Mouse (Mus musculus): ENCODE data around the gene Scamp2. TPM values are rescaled to one million over a fixed set of nuclear protein-coding genes. Genes with fewer than 3 reads are reported as not detected.
A peak's percentile ranks its signal among the peaks of the same experiment; 100 is the strongest.

The Scamp2 gene
- polyA plus RNA-seq, 1 experiment from 2014 or later, result 53.3 TPM

DNA sequence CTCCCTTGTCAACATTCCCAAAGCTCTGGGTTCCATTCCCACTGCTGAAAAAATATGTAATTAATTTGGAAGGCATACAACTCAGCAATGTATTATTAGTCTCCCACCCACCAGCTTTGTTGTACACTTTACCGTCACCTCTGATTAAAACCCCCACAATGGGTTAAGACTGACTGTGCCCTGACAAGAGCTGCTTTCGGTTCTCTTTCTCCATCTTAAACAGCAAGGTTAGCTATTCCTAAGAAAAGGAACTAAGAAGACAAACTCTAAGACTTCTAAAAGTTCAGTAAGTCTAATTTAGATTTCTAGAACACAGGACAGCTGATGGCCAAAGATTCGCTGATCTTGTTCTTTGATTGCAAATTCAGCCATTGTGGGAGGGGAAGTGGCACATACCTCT is 3.5 kb upstream of the Scamp2 start:
- no peaks in the 10 kb centered on the region for H3K9me3 ChIP-seq (replicated peaks; ENCODE audit: control insufficient read depth, low read length)
- H3K27me3 ChIP-seq (ENCODE audit: control insufficient read depth, insufficient read depth, low read length), result no peaks in the 10 kb centered on the region
- H3K36me3 ChIP-seq (ENCODE audit: control insufficient read depth, insufficient read depth, low read length), result no peaks in the 10 kb centered on the region
- no peak for ATAC-seq (replicated peaks; ENCODE audit: insufficient number of reproducible peaks, low FRiP score, low TSS enrichment)
- H3K4me3 ChIP-seq (ENCODE audit: low read depth, low read length), result no peak overlapping the region
- H3K4me2 ChIP-seq, result no peak overlapping the region
- 72% methylated on average over 3 of the region's 3 CpGs for WGBS (ENCODE audit: insufficient replicate concordance)
- H3K27ac ChIP-seq (ENCODE audit: low read depth, low read length), result no peak overlapping the region
- H3K9ac ChIP-seq (ENCODE audit: low read depth, low read length), result no peak overlapping the region
- peaks cover 13% of the 10 kb centered on the region for H3K4me1 ChIP-seq (ENCODE audit: control insufficient read depth, insufficient read depth, low read length)

DNA sequence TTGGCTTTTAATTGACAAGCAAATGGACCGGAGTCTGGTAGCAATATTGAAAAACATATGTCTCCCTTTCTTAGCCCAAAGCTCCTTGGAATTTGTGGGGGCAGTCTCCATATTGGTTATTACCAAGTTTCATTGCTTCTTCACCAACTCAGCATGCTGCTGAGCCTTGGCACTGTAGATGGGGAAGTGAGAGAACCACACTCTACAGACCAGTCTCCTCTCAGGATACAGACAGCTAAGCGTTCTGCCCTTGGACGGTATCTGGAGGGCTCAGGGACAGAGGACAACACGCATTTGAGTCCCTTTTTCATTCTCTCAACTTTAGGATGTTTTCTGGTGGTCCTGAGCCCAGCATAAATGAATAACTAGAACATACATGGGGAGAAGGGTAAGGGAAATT is 2.1 kb upstream of the Scamp2 start:
- 80% methylated on average over 4 of the region's 4 CpGs for WGBS (ENCODE audit: insufficient replicate concordance)
- Histone ChIP-seq H3K4me2 (no peak overlapping the region), H3K36me3 (ENCODE audit: control insufficient read depth, insufficient read depth, low read length) (no peaks in the 10 kb centered on the region), H3K4me3 (ENCODE audit: low read depth, low read length) (no peak overlapping the region), H3K9me3 (replicated peaks; ENCODE audit: control insufficient read depth, low read length) (no peaks in the 10 kb centered on the region), H3K9ac (ENCODE audit: low read depth, low read length) (no peak overlapping the region), H3K4me1 (ENCODE audit: control insufficient read depth, insufficient read depth, low read length) (peaks cover 25% of the 10 kb centered on the region), H3K27ac (ENCODE audit: low read depth, low read length) (no peak overlapping the region), H3K27me3 (ENCODE audit: control insufficient read depth, insufficient read depth, low read length) (no peaks in the 10 kb centered on the region)
- no peak for ATAC-seq (replicated peaks; ENCODE audit: insufficient number of reproducible peaks, low FRiP score, low TSS enrichment)

DNA sequence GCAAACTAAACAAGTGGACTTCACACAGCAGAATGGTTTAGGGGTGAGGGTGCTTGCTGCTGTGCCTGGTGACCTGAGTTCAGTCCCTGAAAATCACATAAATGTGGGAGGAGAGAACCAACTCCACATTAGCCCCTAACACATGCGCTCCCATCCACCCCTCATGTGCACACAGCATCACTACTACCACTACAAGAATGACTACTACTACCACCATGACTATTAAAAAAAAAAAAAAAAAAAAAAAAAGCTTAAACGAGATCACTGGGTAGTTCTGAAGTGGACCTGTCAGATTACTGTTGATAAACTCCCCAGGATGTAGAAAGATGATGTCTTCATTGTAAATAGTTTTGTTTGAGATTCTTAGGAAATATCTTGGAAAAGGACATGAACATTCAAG is 1.2 kb upstream of the Scamp2 start:
- H3K4me3 ChIP-seq (ENCODE audit: low read depth, low read length), result no peak overlapping the region
- no peaks in the 10 kb centered on the region for H3K36me3 ChIP-seq (ENCODE audit: control insufficient read depth, insufficient read depth, low read length)
- H3K27me3 ChIP-seq (ENCODE audit: control insufficient read depth, insufficient read depth, low read length), result no peaks in the 10 kb centered on the region
- H3K9ac ChIP-seq (ENCODE audit: low read depth, low read length), result no peak overlapping the region
- WGBS (ENCODE audit: insufficient replicate concordance), result 68% methylated on average over 2 of the region's 2 CpGs
- no peaks in the 10 kb centered on the region for H3K9me3 ChIP-seq (replicated peaks; ENCODE audit: control insufficient read depth, low read length)
- no peak overlapping the region for H3K4me2 ChIP-seq
- H3K27ac ChIP-seq (ENCODE audit: low read depth, low read length), result no peak overlapping the region
- ATAC-seq (replicated peaks; ENCODE audit: insufficient number of reproducible peaks, low FRiP score, low TSS enrichment), result no peak
- H3K4me1 ChIP-seq (ENCODE audit: control insufficient read depth, insufficient read depth, low read length), result peaks cover 25% of the 10 kb centered on the region

DNA sequence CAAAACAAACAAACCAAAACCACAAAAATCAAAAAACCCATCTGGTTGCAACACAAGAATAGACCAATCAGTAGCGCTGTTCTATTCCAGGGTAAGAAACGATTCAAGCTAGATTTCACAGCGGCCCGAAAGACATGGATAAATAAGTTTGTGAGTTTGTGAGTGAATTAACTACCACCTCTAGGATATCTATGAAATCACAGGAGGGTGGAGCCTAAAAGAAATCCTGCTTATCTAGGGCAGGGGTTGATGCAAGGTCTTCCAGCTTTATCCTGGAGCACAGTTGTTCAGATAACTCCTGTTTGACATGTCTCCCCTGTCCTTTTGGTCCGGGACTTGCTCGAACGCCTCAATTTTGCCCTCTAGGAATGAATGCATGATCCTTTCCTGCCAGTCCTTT is 480 bp upstream of the Scamp2 start:
- Histone ChIP-seq H3K9me3 (replicated peaks; ENCODE audit: control insufficient read depth, low read length) (no peaks in the 10 kb centered on the region), H3K27ac (ENCODE audit: low read depth, low read length) (no peak overlapping the region), H3K36me3 (ENCODE audit: control insufficient read depth, insufficient read depth, low read length) (no peaks in the 10 kb centered on the region), H3K4me2 (peak overlapping the region; percentile 89), H3K4me1 (ENCODE audit: control insufficient read depth, insufficient read depth, low read length) (peaks cover 25% of the 10 kb centered on the region), H3K4me3 (ENCODE audit: low read depth, low read length) (peak overlapping the region; percentile 79), H3K9ac (ENCODE audit: low read depth, low read length) (peak overlapping the region; percentile 85), H3K27me3 (ENCODE audit: control insufficient read depth, insufficient read depth, low read length) (no peaks in the 10 kb centered on the region)
- no peak for ATAC-seq (replicated peaks; ENCODE audit: insufficient number of reproducible peaks, low FRiP score, low TSS enrichment)
- 27% methylated on average over 7 of the region's 7 CpGs for WGBS (ENCODE audit: insufficient replicate concordance)

DNA sequence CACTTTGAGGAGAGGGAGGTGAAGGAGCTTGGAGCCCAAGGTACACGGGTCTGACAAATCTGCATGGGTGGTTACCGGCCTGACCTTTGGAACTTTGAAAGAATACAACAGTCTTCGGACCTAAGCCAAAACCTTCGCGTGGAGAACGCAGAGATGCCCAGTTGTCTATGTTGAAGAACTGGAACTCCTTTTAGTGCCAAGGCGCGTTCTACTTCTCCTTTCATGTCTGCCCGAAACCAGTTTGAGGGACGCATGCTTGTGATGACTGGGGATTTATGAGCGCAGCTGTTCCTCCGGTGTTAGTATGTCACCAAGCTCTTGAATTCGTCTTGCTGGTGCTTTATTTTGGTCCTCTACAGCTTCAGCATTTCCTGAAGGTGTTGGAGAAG is 962 bp downstream of the Scamp2 start:
- no peak overlapping the region for H3K27ac ChIP-seq (ENCODE audit: low read depth, low read length)

DNA sequence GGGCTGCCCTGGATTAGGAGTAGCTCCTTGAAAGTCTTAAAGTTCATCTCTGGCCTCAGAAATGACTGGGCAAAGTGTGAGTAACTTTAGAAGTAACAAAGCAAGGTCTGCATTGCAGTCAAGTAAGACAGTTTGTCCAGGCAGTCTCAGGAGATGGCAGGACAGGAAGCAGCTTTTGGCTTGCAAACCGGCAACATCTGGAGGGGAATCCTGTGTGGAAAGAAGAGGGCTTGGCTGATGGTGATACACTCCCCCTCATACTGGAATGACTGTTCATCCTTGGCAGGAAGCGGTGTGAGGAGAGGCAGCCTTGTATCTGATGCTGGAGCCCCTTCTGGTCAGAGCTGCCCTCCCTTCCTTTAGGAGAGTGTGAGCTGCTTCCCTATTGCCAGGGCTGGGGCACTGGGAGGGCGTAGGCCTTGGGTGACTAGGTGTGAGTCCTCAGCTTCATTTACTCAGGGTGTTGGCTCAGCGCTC is 2.2 kb downstream of the Scamp2 start:
- Histone ChIP-seq H3K36me3 (ENCODE audit: control insufficient read depth, insufficient read depth, low read length) (no peaks in the 10 kb centered on the region), H3K27me3 (ENCODE audit: control insufficient read depth, insufficient read depth, low read length) (no peaks in the 10 kb centered on the region), H3K9ac (ENCODE audit: low read depth, low read length) (peak overlapping the region; percentile 52; the same call in 1 of the 2 replicates), H3K4me3 (ENCODE audit: low read depth, low read length) (no peak overlapping the region), H3K9me3 (replicated peaks; ENCODE audit: control insufficient read depth, low read length) (no peaks in the 10 kb centered on the region), H3K4me1 (ENCODE audit: control insufficient read depth, insufficient read depth, low read length) (peaks cover 26% of the 10 kb centered on the region), H3K4me2 (no peak overlapping the region; the same call in 1 of the 2 replicates), H3K27ac (ENCODE audit: low read depth, low read length) (0 out of 2 replicates have a peak overlapping the region, but pooled peaks have one; percentile 11)
- no peak for ATAC-seq (replicated peaks; ENCODE audit: insufficient number of reproducible peaks, low FRiP score, low TSS enrichment)
- 64% methylated on average over 4 of the region's 4 CpGs for WGBS (ENCODE audit: insufficient replicate concordance)

More for the DNA sequence above, 962 bp downstream of the Scamp2 start:
- Histone ChIP-seq H3K9me3 (replicated peaks; ENCODE audit: control insufficient read depth, low read length) (no peaks in the 10 kb centered on the region), H3K36me3 (ENCODE audit: control insufficient read depth, insufficient read depth, low read length) (no peaks in the 10 kb centered on the region), H3K9ac (ENCODE audit: low read depth, low read length) (no peak overlapping the region), H3K4me3 (ENCODE audit: low read depth, low read length) (peak overlapping the region; percentile 79), H3K4me1 (ENCODE audit: control insufficient read depth, insufficient read depth, low read length) (peaks cover 25% of the 10 kb centered on the region), H3K4me2 (peak overlapping the region; percentile 89), H3K27me3 (ENCODE audit: control insufficient read depth, insufficient read depth, low read length) (no peaks in the 10 kb centered on the region)
- no peak for ATAC-seq (replicated peaks; ENCODE audit: insufficient number of reproducible peaks, low FRiP score, low TSS enrichment)
- 78% methylated on average over 13 of the region's 13 CpGs for WGBS (ENCODE audit: insufficient replicate concordance)

DNA sequence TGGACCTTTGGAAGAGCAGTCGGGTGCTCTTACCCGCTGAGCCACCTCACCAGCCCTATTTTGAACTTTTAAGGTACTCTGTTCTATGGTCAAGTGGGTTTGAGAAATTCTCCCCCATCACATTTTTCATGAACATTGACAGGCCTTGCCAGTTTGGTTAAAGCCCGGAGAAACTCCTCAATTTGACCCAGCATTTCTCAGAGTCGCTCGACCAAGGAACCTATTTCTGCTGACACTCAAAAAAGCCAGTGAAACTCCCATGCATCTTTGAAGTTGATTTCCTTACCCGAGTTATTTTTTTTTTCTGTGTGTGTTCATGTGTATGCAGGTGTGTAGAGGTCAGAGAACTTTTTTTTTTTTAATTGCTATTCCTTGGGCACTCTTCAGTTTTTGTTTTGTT is 3.9 kb downstream of the Scamp2 start:
- no peak for ATAC-seq (replicated peaks; ENCODE audit: insufficient number of reproducible peaks, low FRiP score, low TSS enrichment)
- peaks cover 28% of the 10 kb centered on the region for H3K4me1 ChIP-seq (ENCODE audit: control insufficient read depth, insufficient read depth, low read length)
- WGBS (ENCODE audit: insufficient replicate concordance), result 85% methylated on average over 6 of the region's 6 CpGs
- H3K4me3 ChIP-seq (ENCODE audit: low read depth, low read length), result no peak overlapping the region
- H3K27ac ChIP-seq (ENCODE audit: low read depth, low read length), result no peak overlapping the region
- no peaks in the 10 kb centered on the region; the same call in 1 of the 2 replicates for H3K36me3 ChIP-seq (ENCODE audit: control insufficient read depth, insufficient read depth, low read length)
- no peaks in the 10 kb centered on the region for H3K27me3 ChIP-seq (ENCODE audit: control insufficient read depth, insufficient read depth, low read length)
- no peak overlapping the region for H3K9ac ChIP-seq (ENCODE audit: low read depth, low read length)
- no peaks in the 10 kb centered on the region for H3K9me3 ChIP-seq (replicated peaks; ENCODE audit: control insufficient read depth, low read length)
- no peak overlapping the region for H3K4me2 ChIP-seq

DNA sequence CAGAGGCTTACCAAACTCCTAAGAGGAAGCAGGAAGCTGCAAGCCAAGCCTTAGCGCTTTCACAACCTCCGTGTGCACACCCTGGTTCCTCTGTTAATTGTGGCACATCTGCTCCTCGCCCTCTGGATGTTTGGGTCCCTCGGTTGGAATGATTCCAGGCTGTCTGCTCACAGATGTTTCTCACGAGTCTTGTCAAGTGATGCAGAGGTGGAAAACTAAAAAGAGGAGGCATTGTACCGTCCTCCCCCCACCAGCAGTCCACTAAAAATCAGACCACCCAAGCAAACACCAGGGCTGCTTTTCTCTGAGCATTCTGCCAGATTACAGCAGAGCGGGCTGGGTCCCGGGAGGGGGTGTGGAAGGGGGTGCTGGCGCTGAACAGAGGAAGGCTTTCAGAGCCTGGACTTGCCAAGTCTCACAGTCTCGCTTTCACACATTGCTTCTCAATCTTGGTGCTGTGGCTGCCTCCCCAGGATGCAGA is 5.0 kb downstream of the Scamp2 start:
- no peaks in the 10 kb centered on the region for H3K27me3 ChIP-seq (ENCODE audit: control insufficient read depth, insufficient read depth, low read length)
- no peak overlapping the region for H3K4me3 ChIP-seq (ENCODE audit: low read depth, low read length)
- WGBS (ENCODE audit: insufficient replicate concordance), result 45% methylated on average over 10 of the region's 10 CpGs
- no peak for ATAC-seq (replicated peaks; ENCODE audit: insufficient number of reproducible peaks, low FRiP score, low TSS enrichment)
- peaks cover 24% of the 10 kb centered on the region for H3K4me1 ChIP-seq (ENCODE audit: control insufficient read depth, insufficient read depth, low read length)
- H3K4me2 ChIP-seq, result no peak overlapping the region
- H3K9me3 ChIP-seq (replicated peaks; ENCODE audit: control insufficient read depth, low read length), result no peaks in the 10 kb centered on the region
- H3K27ac ChIP-seq (ENCODE audit: low read depth, low read length), result 0 out of 2 replicates have a peak overlapping the region, but pooled peaks have one; percentile 2
- H3K9ac ChIP-seq (ENCODE audit: low read depth, low read length), result no peak overlapping the region
- H3K36me3 ChIP-seq (ENCODE audit: control insufficient read depth, insufficient read depth, low read length), result no peaks in the 10 kb centered on the region; the same call in 1 of the 2 replicates

DNA sequence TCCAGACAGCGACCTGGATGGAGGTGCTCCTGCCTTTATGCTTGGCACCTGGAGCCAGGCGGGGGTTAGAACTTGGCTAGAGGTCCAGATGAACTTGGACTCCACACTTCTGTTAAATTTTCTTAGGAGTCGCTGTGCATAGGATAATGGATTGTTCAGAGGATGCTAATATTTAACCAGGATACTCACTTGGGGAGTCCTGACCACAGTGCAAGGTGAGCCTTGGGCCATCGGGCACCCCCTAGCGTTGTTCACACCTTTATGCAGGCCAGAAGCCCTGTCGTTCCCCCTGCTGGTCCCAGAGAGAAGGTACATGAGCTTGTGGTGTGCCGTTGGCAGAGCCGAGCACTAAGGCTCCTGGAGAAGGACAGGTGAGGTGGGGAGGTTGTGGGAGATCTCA is 6.1 kb downstream of the Scamp2 start:
- Histone ChIP-seq H3K27ac (ENCODE audit: low read depth, low read length) (no peak overlapping the region), H3K4me1 (ENCODE audit: control insufficient read depth, insufficient read depth, low read length) (peaks cover 18% of the 10 kb centered on the region)
- 57% methylated on average over 8 of the region's 8 CpGs for WGBS (ENCODE audit: insufficient replicate concordance)

More for the DNA sequence above, 6.1 kb downstream of the Scamp2 start:
- no peaks in the 10 kb centered on the region for H3K9me3 ChIP-seq (replicated peaks; ENCODE audit: control insufficient read depth, low read length)
- no peak overlapping the region for H3K9ac ChIP-seq (ENCODE audit: low read depth, low read length)
- H3K4me3 ChIP-seq (ENCODE audit: low read depth, low read length), result no peak overlapping the region
- no peaks in the 10 kb centered on the region; the same call in 1 of the 2 replicates for H3K36me3 ChIP-seq (ENCODE audit: control insufficient read depth, insufficient read depth, low read length)
- H3K27me3 ChIP-seq (ENCODE audit: control insufficient read depth, insufficient read depth, low read length), result no peaks in the 10 kb centered on the region
- H3K4me2 ChIP-seq, result no peak overlapping the region
- ATAC-seq (replicated peaks; ENCODE audit: insufficient number of reproducible peaks, low FRiP score, low TSS enrichment), result no peak
